8 mouse cellular contexts compared by ENCODE assay signal in genomic region chr4:31561823-31562222, GRCm38 (mm10).
DNase-seq lines count a peak whose midpoint lies in the region; ATAC-seq and TF ChIP-seq lines count a peak whose summit lies in the region.

No protein-coding gene starts in this region.

- TF ChIP-seq EP300 in stomach, postnatal 0 days (optimal IDR thresholded peaks at IDR 0.05): no peak

- H3K9ac ChIP-seq in kidney, postnatal 0 days (ENCODE audit: low read depth, low read length): no peak overlapping the region
- H3K9ac ChIP-seq in stomach, postnatal 0 days (ENCODE audit: low read length): no peak overlapping the region

- H3K36me3 ChIP-seq in kidney, postnatal 0 days (ENCODE audit: insufficient read depth, low read length): no peaks in the 10 kb centered on the region
- H3K36me3 ChIP-seq in stomach, postnatal 0 days (ENCODE audit: control insufficient read depth, insufficient read depth, low read length): no peaks in the 10 kb centered on the region

- H3K27ac ChIP-seq in kidney, postnatal 0 days: no peak overlapping the region
- no peak overlapping the region for H3K27ac ChIP-seq in stomach, postnatal 0 days (replicated peaks)

- intact Hi-C loops in left cerebral cortex, postnatal 10 days (cut with DNase I): no loop called here

- no peak for ATAC-seq in kidney, postnatal 0 days (replicated peaks; ENCODE audit: low FRiP score, low read depth)
- ATAC-seq in stomach, postnatal 0 days (ENCODE audit: low FRiP score, low TSS enrichment): peak; percentile 71

- DNase-seq in adrenal gland, postnatal 10 days: peak; percentile 17
- no peak for DNase-seq in adrenal gland, adult 18-20 months (ENCODE audit: low spot score in 2 of 2)
- DNase-seq in left cerebral cortex, adult 18-20 months (ENCODE audit: low spot score in 2 of 2): peak; percentile 12
- no peak for DNase-seq in left cerebral cortex, postnatal 10 days (ENCODE audit: extremely low spot score in 1 of 2, low spot score in 2 of 2)
- peak; percentile 59 for DNase-seq in embryo, embryonic 11 days
- DNase-seq in kidney, postnatal 0 days (ENCODE audit: low spot score): peak; percentile 55
- DNase-seq in stomach, postnatal 0 days (ENCODE audit: low spot score): peak; percentile 22
- DNase-seq in thymus, adult 18-20 months: no peak

- no peak overlapping the region for H3K4me3 ChIP-seq in kidney, postnatal 0 days (replicated peaks; ENCODE audit: low read depth, low read length)
- no peak overlapping the region for H3K4me3 ChIP-seq in stomach, postnatal 0 days (ENCODE audit: low read depth, low read length)

- H3K27me3 ChIP-seq in kidney, postnatal 0 days (ENCODE audit: insufficient read depth, low read length): no peaks in the 10 kb centered on the region
- H3K27me3 ChIP-seq in stomach, postnatal 0 days (ENCODE audit: control insufficient read depth, insufficient read depth, low read length): no peaks in the 10 kb centered on the region

- no peak overlapping the region; the same call in 1 of the 2 replicates for H3K4me2 ChIP-seq in kidney, postnatal 0 days (ENCODE audit: low read length)
- no peak overlapping the region; the same call in 1 of the 2 replicates for H3K4me2 ChIP-seq in stomach, postnatal 0 days (replicated peaks; ENCODE audit: low read depth)

- 0 out of 2 replicates have a peak, but pooled peaks cover 3% of the 10 kb centered on the region for H3K4me1 ChIP-seq in kidney, postnatal 0 days (replicated peaks; ENCODE audit: insufficient read depth, low read length)
- no peaks in the 10 kb centered on the region for H3K4me1 ChIP-seq in stomach, postnatal 0 days (replicated peaks; ENCODE audit: control insufficient read depth, insufficient read depth)

- H3K9me3 ChIP-seq in kidney, postnatal 0 days (replicated peaks; ENCODE audit: low read length): no peaks in the 10 kb centered on the region
- no peaks in the 10 kb centered on the region for H3K9me3 ChIP-seq in stomach, postnatal 0 days (ENCODE audit: control insufficient read depth, low read length)

- 20% methylated on average over 3 of the region's 3 CpGs for WGBS in kidney, postnatal 0 days
- WGBS in stomach, postnatal 0 days: 22% methylated on average over 3 of the region's 3 CpGs

- TF ChIP-seq CTCF in kidney, postnatal 0 days (IDR thresholded peaks at IDR 0.05; ENCODE audit: low read depth): peak; percentile 74
- TF ChIP-seq CTCF in stomach, postnatal 0 days (IDR thresholded peaks at IDR 0.05; ENCODE audit: low read depth): peak; percentile 80

Comparison
In these comparisons a context has a peak if more than half of its experiments do, and no peak if none do; other contexts are left out.
1. DNase-seq: peak in adrenal gland, postnatal 10 days (single experiment), left cerebral cortex, adult 18-20 months (2 of 2), embryo, embryonic 11 days (single experiment), kidney, postnatal 0 days (single experiment) and stomach, postnatal 0 days (single experiment); none in adrenal gland, adult 18-20 months (0 of 2), left cerebral cortex, postnatal 10 days (0 of 2) and thymus, adult 18-20 months (0 of 2).